Mouse (Mus musculus): ENCODE measurements around the gene Rplp2. TPM values are rescaled to one million over a fixed set of nuclear protein-coding genes. Genes with fewer than 3 reads are reported as not detected.
"Not testable (repeated sequence)": the region's sequence is repeated elsewhere in the genome, so short reads cannot be mapped to it uniquely, and the experiment has no call there.

Rplp2 gene
- total RNA-seq, 2 experiments from 2014 or later, result 466 to 562 TPM

GRCm38 (mm10) chr7:141442199-141442598 lies 5.0 kb upstream of the Rplp2 start:
- intact Hi-C loops (cut with DNase I), result no loop called here
- no peak for DNase-seq

DNA sequence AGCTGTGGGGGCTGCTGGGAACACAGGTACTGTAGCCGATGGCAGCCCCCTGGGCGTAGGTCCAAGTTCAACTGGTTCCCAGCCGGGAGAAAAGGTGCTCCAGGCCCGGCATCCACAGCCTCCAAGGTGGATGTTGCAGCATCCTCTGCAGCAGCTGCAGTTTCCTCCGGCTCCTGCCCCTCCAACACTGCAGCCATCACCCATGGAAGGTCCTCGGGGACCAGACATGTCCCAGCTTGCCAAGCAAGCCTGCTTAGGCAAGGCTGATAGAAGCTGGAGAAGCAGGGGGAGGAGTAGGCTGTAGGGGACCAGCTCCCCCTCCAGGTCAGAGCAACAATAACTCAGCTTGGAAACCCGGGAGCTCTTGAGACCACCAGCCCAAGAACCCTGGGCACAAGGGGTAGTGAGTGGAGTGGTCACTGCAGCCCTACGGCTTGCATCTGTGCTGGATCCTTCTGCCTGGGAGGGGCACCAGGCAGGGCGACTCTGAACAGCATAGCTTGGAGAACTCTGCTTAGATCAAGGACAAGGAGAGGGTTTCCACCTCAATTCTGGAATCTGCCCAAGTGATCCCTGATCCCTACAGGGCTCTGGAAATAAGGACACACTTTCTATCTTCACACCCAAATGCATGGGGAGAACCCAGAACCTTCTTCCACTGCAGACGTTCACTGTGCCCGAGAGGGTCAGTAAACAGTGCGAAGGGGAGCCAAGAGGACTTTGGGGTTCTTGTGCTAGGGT lies 3.9 kb upstream of the Rplp2 start:
- DNase-seq, result no peak
- intact Hi-C loops (cut with DNase I), result no loop called here

- intact Hi-C loops (cut with DNase I), result no loop called here
- DNase-seq, result no peak
Measured at GRCm38 (mm10) chr7:141443828-141444237, 3.3 kb upstream of the Rplp2 start, which contains the start of gene Pidd1. Pidd1 (minus strand) TSS chr7:141444025.

DNA sequence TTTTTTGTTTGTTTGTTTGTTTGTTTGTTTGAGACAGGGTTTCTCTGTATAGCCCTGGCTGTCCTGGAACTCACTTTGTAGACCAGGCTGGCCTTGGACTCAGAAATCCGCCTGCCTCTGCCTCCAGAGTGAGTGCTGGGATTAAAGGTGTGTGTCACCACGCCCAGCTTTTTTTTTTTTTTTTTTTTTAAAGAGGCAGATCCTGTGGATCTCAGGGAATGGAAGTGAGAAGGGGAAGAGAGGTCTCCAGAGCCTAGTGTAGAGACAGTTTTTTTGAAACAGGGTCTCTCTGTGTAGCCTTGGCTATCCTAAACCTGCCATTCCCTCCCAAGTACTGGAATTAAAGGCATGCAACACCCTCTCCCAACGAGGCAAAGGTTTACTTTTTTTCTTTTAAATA lies 796 bp upstream of the Rplp2 start:
- DNase-seq; intact Hi-C loops (cut with DNase I): not testable (repeated sequence)

- DNase-seq, result no peak
- intact Hi-C loops (cut with DNase I), result no loop called here
Measured at GRCm38 (mm10) chr7:141451928-141452327, 4.8 kb downstream of the Rplp2 start.

DNA sequence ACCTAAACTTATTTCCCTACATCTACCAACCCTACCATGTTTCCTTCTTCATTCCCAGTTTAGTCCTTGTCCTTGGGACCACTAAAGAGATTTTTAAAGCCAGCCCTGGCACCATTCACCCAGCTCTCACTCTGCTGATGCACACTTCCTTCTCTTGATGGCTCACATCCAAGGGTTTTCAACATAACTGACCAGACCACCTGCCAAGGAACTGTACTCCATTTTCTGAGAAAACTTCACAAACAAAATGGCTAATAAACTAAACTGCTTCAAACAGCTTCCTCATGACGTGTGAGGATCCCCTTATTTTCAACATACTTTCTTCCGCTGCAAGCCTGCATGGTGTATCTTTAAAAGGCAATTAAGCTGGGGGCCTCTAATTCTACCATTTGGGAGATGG lies 6.5 kb downstream of the Rplp2 start:
- intact Hi-C loops (cut with DNase I), result no loop called here
- DNase-seq, result no peak

- intact Hi-C loops (cut with DNase I), result no loop called here
- peak; percentile 91 to 94 for DNase-seq
Measured at GRCm38 (mm10) chr7:141454967-141455551, 7.9 kb downstream of the Rplp2 start, which contains the start of gene Pnpla2. Pnpla2 (plus strand) TSS chr7:141455198.

DNA sequence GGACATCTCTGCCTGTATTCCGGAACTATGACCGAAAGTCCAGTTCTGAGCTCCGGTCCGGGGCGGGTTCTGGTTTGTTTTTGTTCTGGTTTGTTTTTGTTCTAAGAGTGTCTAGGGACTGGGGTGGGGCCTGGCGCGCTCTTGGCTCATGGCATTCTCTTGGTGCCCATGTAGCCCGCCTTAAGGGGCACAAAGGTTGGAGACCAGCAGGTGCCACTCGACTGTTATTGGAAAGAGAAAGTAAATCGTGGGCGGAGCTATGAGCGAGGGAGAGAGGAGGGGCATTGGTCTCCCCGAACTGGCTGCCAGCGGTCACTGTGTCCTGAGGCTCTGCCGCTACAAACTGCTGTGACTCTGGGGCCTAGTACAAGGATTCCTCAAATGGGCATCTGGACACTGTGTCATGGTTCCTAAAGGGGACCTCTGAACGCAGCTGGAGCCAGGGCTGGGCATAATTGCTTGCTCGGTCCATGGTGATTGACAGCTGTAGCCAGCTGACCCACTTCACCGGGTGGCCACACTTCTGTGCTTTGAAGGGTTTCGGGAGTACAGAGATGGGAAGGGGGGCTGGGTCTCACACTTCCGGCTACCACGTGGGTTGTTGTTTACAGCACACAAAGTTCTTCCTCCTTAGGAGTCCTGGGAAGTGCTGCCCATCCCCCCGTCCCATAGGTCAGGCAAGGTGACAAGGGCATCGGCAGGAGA lies 8.6 kb downstream of the Rplp2 start:
- DNase-seq, result peak; percentile 72
- intact Hi-C loops (cut with DNase I), result no loop called here

DNA sequence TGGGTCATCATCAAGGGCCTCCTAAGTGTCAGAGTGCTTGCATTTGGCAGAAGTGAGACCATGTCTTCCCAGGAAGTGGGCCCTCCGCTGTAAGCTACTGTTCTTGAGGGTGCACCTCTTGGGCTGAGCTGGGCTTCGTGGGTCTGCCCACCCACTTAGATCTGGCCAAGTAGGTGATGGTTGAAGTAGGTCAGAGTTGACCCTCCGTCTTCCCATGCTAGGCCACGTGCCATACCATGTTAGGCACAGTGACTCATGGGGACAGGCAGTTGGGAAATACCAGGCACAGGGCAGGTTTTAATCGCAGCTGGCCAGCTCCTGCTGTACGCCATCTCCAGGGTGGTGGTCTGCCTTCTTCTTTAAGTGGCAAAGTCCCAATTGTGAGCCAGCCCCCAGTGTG lies 9.6 kb downstream of the Rplp2 start:
- peak in 1 of 2 experiments; percentile 26 for DNase-seq
- intact Hi-C loops (cut with DNase I), result no loop called here

- DNase-seq, result no peak
- intact Hi-C loops (cut with DNase I), result no loop called here
Measured at GRCm38 (mm10) chr7:141457236-141457635, 10.1 kb downstream of the Rplp2 start.

GRCm38 (mm10) chr7:141457986-141458660 lies 11.0 kb downstream of the Rplp2 start:
- DNase-seq, result peak in 1 of 2 experiments; percentile 59
- intact Hi-C loops (cut with DNase I), result no loop called here

DNA sequence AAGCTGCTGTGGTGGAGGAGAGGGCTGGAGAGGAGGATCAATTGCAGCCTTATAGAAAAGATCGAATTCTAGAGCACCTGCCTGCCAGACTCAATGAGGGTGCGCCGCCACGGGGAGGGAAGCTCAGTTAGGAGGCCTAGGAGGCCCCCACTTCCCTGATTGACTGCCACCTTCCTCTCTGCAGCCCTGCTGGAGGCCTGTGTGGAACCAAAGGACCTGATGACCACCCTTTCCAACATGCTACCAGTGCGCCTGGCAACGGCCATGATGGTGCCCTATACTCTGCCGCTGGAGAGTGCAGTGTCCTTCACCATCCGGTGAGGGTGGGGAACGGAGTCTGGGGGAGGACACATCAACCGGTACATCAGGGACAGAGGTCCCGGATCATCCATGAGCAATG lies 11.5 kb downstream of the Rplp2 start:
- intact Hi-C loops (cut with DNase I), result no loop called here
- peak in 1 of 2 experiments; percentile 17 for DNase-seq

DNA sequence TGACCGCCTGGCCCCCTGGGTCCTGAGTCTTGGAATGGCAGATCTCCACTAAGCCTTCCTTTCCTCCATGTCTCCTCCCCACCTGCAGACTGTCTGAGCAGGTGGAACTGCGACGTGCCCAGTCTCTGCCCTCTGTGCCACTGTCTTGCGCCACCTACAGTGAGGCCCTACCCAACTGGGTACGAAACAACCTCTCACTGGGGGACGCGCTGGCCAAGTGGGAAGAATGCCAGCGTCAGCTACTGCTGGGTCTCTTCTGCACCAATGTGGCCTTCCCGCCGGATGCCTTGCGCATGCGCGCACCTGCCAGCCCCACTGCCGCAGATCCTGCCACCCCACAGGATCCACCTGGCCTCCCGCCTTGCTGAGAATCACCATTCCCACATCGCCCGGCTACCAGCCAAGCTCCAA lies 12.1 kb downstream of the Rplp2 start:
- intact Hi-C loops (cut with DNase I), result no loop called here
- DNase-seq, result peak in 1 of 2 experiments; percentile 27

GRCm38 (mm10) chr7:141460001-141460390 lies 12.8 kb downstream of the Rplp2 start:
- intact Hi-C loops (cut with DNase I), result no loop called here
- no peak for DNase-seq

DNA sequence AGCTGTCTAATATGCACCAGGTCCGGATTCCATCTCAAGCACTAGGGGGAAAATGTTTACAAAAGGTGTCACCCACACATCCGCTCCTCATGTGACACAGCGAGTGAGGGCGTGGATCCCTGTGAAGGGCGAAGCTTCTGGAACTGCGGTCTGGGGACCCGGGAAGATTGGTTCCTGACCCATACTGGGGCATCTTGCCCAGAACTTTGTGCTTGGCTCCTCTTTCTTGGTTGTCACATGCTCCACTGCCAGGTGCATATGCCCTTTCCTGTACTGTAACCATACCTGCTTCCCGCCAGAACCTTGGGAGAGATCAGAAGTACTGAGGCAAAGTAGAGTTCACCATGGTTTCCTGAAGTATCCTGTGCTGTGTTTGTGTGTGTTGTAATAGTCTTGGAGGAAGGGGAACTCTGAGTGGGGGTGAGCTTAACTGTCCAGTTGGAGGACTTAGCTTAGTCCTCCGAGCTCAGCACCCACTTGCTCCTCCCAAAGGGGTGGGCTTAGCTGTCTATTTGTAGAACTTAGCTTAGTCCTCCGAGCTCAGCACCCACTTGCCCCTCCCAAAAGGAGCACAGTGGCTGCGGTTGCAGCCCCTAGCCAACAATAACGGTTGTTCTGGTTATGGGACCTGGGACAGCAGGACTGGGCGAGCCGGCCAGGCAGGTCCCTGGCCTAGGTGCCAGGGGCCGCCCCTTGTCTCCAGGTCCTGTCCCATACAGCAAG lies 13.4 kb downstream of the Rplp2 start, which contains the start of gene Cracr2b:
Gene Cracr2b (plus strand): TSS at position 704 of the 723 bp plus-strand sequence.
- intact Hi-C loops (cut with DNase I), result no loop called here
- DNase-seq, result peak in 1 of 2 experiments; percentile 29

- DNase-seq, result peak in 1 of 2 experiments; percentile 23
- intact Hi-C loops (cut with DNase I), result no loop called here
Measured at GRCm38 (mm10) chr7:141461521-141462332, 14.6 kb downstream of the Rplp2 start.

GRCm38 (mm10) chr7:141462333-141462821 lies 15.2 kb downstream of the Rplp2 start:
- intact Hi-C loops (cut with DNase I), result no loop called here
- DNase-seq, result peak in 1 of 2 experiments; percentile 27

GRCm38 (mm10) chr7:141463824-141464602 lies 16.8 kb downstream of the Rplp2 start:
- intact Hi-C loops (cut with DNase I), result no loop called here
- DNase-seq, result no peak
